Mouse (Mus musculus): ENCODE measurements around the gene Snx30.

Gene Snx30

GRCm38 (mm10) chr4:59795788-59796455, 9.7 kb upstream of the Snx30 start:
- DNase-seq = no peak

- DNase-seq = no peak
Measured at GRCm38 (mm10) chr4:59800181-59800580, 5.5 kb upstream of the Snx30 start.

GRCm38 (mm10) chr4:59801489-59801888, 4.2 kb upstream of the Snx30 start, which contains the start of gene Inip:
TSS of gene Inip (minus strand) at chr4:59801589.
- no peak for DNase-seq

- DNase-seq = no peak
Measured at GRCm38 (mm10) chr4:59802107-59802506, 3.5 kb upstream of the Snx30 start.

GRCm38 (mm10) chr4:59802792-59803191, 2.8 kb upstream of the Snx30 start:
- no peak for DNase-seq

- DNase-seq = no peak
Measured at GRCm38 (mm10) chr4:59803358-59803757, 2.3 kb upstream of the Snx30 start.

GRCm38 (mm10) chr4:59804754-59805153, 886 bp upstream of the Snx30 start:
- DNase-seq = no peak

- DNase-seq = no peak
Measured at GRCm38 (mm10) chr4:59805968-59806878, 583 bp downstream of the Snx30 start.

- no peak for DNase-seq
Measured at GRCm38 (mm10) chr4:59806879-59807195, 1.2 kb downstream of the Snx30 start.

- no peak for DNase-seq
Measured at GRCm38 (mm10) chr4:59807521-59807920, 1.9 kb downstream of the Snx30 start.

- DNase-seq = no peak
Measured at GRCm38 (mm10) chr4:59808396-59808795, 2.8 kb downstream of the Snx30 start.

- no peak for DNase-seq
Measured at GRCm38 (mm10) chr4:59814094-59814493, 8.5 kb downstream of the Snx30 start.

GRCm38 (mm10) chr4:59815121-59815810, 9.6 kb downstream of the Snx30 start:
- no peak for DNase-seq

- no peak for DNase-seq
Measured at GRCm38 (mm10) chr4:59816016-59816415, 10.4 kb downstream of the Snx30 start.

- DNase-seq = no peak
Measured at GRCm38 (mm10) chr4:59816477-59816876, 10.8 kb downstream of the Snx30 start.

- no peak for DNase-seq
Measured at GRCm38 (mm10) chr4:59817790-59818189, 12.2 kb downstream of the Snx30 start.

GRCm38 (mm10) chr4:59818498-59818897, 12.9 kb downstream of the Snx30 start:
- no peak for DNase-seq

GRCm38 (mm10) chr4:59819054-59819472, 13.4 kb downstream of the Snx30 start:
- no peak for DNase-seq

- DNase-seq = no peak
Measured at GRCm38 (mm10) chr4:59819477-59820022, 13.9 kb downstream of the Snx30 start.

- no peak for DNase-seq
Measured at GRCm38 (mm10) chr4:59821516-59821915, 15.9 kb downstream of the Snx30 start.

- no peak for DNase-seq
Measured at GRCm38 (mm10) chr4:59822119-59822518, 16.5 kb downstream of the Snx30 start.

GRCm38 (mm10) chr4:59823470-59823869, 17.8 kb downstream of the Snx30 start:
- DNase-seq = no peak

- DNase-seq = no peak
Measured at GRCm38 (mm10) chr4:59824860-59825259, 19.2 kb downstream of the Snx30 start.
